Mouse (Mus musculus) limb, embryonic 12.5 days (tissue): ENCODE data around the gene Cenph. TPM values are rescaled to one million over a fixed set of nuclear protein-coding genes. Genes with fewer than 3 reads are reported as not detected.
A peak's percentile ranks its signal among the peaks of the same experiment; 100 is the strongest.
"Not testable (repeated sequence)": the region's sequence is repeated elsewhere in the genome, so short reads cannot be mapped to it uniquely, and the experiment has no call there.

ENCODE experiments used
- ATAC-seq: fragments of 200-750 bp; cut with Nextera tagmentation; 2 replicates; pipeline ENCODE4 v1.8.0; 2017; ENCODE audit warnings: low read depth, moderate TSS enrichment; ENCODE audit not compliant: insufficient number of reproducible peaks, insufficient read depth, low FRiP score, low TSS enrichment
- H3K27ac ChIP-seq: fragments of 300-500 bp; sonication (generic); 2 replicates; pipeline ENCODE4 v1.5.1; 2016; ENCODE audit warnings: mild to moderate bottlenecking, moderate library complexity
- H3K27me3 ChIP-seq: fragments of 300-500 bp; sonication (generic); 2 replicates; pipeline ENCODE4 v1.6.1; 2016; ENCODE audit warnings: mild to moderate bottlenecking, moderate library complexity
- H3K36me3 ChIP-seq: fragments of 300-500 bp; sonication (generic); 2 replicates; pipeline ENCODE4 v1.6.1; 2016; ENCODE audit warnings: mild to moderate bottlenecking, moderate library complexity
- H3K4me1 ChIP-seq: fragments of 300-500 bp; sonication (generic); replicated peaks from 2 replicates; pipeline ENCODE4 v1.6.1; 2016
- H3K4me2 ChIP-seq: fragments of 300-500 bp; sonication (generic); 2 replicates; pipeline ENCODE4 v1.6.1; 2016; ENCODE audit warnings: mild to moderate bottlenecking, moderate library complexity
- H3K4me3 ChIP-seq: fragments of 300-500 bp; sonication (generic); replicated peaks from 2 replicates; pipeline ENCODE4 v1.5.1; 2016; ENCODE audit warnings: mild to moderate bottlenecking
- H3K9ac ChIP-seq: fragments of 300-500 bp; sonication (generic); replicated peaks from 2 replicates; pipeline ENCODE4 v1.6.1; 2016; ENCODE audit warnings: mild to moderate bottlenecking, moderate library complexity
- H3K9me3 ChIP-seq: fragments of 300-500 bp; sonication (generic); 2 replicates; pipeline ENCODE4 v1.6.1; 2016; ENCODE audit warnings: mild to moderate bottlenecking, moderate library complexity
- WGBS: fragments of 180-500 bp; shearing (Covaris S2); methylation state at CpG from one replicate; pipeline ENCODE4 v1.1.7; 2016; 5-methylcytosine and 5-hydroxymethylcytosine counted together
- polyA plus RNA-seq: library from polyadenylated mRNA; unstranded; fragments of >200 nt; fragmentation: Nextera tagmentation; extraction: Ambion mirVana; gene quantifications from 2 replicates; pipeline ENCODE4 v1.2.1, GENCODE M21; 2016

The Cenph gene
- polyA plus RNA-seq, 1 experiment from 2014 or later: 60.7 TPM

DNA sequence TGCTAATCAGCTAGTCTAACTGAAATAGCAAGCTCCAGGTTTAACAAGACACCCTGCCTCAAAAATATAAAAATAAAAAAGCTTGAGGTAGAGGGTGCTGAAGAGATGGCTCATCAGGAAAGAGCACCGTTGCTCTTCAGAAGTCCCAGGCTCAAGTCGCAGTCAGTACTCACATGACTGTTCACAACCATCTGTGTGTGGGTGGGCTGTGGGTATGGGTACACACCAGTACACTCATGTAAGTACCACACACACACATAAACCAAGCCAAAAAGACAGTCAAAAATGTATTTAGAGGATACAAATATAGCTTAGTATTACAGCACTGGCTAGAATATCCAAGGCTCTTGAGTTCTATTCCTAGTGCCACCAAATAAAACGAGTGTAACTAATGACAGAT lies 29.6 kb downstream of the Cenph start:
- 83% methylated on average over 3 of the region's 3 CpGs for WGBS
- Histone ChIP-seq H3K9me3 (no peaks in the 10 kb centered on the region), H3K27me3 (no peaks in the 10 kb centered on the region), H3K27ac (no peak overlapping the region), H3K4me1 (peaks cover 4% of the 10 kb centered on the region), H3K4me3 (no peak overlapping the region), H3K4me2 (no peak overlapping the region), H3K9ac (no peak overlapping the region), H3K36me3 (no peaks in the 10 kb centered on the region)
- no peak for ATAC-seq

DNA sequence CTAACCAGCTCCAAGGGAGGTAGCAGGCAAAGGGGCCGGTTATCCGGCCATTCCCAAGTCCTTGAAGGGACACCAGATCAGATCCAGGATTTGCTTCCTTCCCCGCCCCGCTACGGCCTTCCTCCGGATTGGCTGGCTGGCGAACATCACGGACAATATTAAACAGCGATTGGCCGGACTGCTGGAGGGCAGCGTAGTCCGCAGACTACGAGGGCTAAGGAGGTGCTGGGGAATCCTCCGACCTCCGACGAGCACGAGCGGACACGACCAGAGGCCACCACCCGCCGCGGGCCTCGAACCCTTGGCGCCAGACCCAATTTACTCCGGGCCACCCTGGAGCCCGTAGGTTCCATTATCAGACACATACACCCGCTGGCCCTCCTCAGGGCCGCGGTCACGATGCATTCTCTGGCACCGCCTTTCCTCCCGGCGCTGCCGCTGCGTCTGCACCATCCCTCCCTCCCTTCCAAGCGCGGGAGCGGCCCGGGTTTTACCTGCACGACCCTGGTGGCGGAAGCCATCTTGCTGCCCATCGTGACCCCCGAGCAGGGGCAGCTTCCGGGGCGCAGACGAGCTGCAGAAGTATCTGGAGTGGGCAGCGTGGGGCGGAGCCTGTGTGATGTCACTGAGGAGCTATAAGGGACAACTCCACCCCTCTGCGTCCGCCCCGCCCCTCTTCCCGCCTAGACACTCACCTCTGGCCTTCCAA lies 31.5 kb downstream of the Cenph start, which contains the start of gene Mrps36:
Mrps36 (minus strand) TSS at position 624 of the 709 bp plus-strand sequence.
- ATAC-seq: peak; percentile 95
- H3K4me2 ChIP-seq: peak within 1 kb of the TSS; percentile 66
- peaks cover 4% of the 10 kb centered on the region for H3K4me1 ChIP-seq
- no peaks in the 10 kb centered on the region for H3K9me3 ChIP-seq
- peak within 1 kb of the TSS; percentile 66 for H3K4me3 ChIP-seq
- H3K27ac ChIP-seq: peak within 1 kb of the TSS; percentile 91
- peak within 1 kb of the TSS; percentile 73 for H3K9ac ChIP-seq
- H3K27me3 ChIP-seq: no peaks in the 10 kb centered on the region
- H3K36me3 ChIP-seq: peaks cover 5% of the 10 kb centered on the region; the same call in 1 of the 2 replicates
- under 1% methylated on average over 52 of the region's 52 CpGs for WGBS

- Histone ChIP-seq H3K36me3 (peaks cover 9% of the 10 kb centered on the region; the same call in 1 of the 2 replicates), H3K9me3 (no peaks in the 10 kb centered on the region), H3K4me3 (peak overlapping the region; percentile 66), H3K4me2 (peak overlapping the region; percentile 66), H3K27me3 (no peaks in the 10 kb centered on the region), H3K27ac (peak overlapping the region; percentile 91), H3K4me1 (peaks cover 4% of the 10 kb centered on the region), H3K9ac (peak overlapping the region; percentile 73; the same call in 1 of the 2 replicates)
- WGBS: 68% methylated on average over 11 of the region's 11 CpGs
- peak; percentile 5; the same call in 1 of the 2 replicates for ATAC-seq
These were observed 32.2 kb downstream of the Cenph start for GRCm38 (mm10) chr13:100743346-100744035.

- H3K4me2 ChIP-seq: no peak overlapping the region
- peaks cover 4% of the 10 kb centered on the region for H3K4me1 ChIP-seq
- peaks cover 14% of the 10 kb centered on the region for H3K36me3 ChIP-seq
- no peak overlapping the region for H3K9ac ChIP-seq
- no peaks in the 10 kb centered on the region for H3K9me3 ChIP-seq
- ATAC-seq: no peak
- WGBS: 89% methylated on average over 5 of the region's 5 CpGs
- H3K27me3 ChIP-seq: no peaks in the 10 kb centered on the region
- H3K27ac ChIP-seq: no peak overlapping the region
- H3K4me3 ChIP-seq: no peak overlapping the region
These were observed 32.9 kb downstream of the Cenph start for GRCm38 (mm10) chr13:100742831-100743230.

DNA sequence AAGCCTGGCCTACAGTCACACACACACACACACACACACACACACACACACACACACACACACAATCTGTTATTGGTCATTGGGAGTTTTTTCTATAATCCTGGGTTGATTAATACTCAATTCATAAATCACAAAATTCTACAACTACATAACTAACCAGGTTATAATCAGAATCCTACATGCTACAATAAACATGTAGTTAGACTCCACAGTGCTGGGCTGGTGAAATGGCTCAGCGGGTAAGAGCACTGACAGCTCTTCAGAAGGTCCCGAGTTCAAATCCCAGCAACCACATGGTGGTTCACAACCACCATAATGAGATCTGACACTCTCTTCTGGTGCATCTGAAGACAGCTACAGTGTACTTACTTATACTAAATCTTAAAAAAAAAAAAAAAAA lies 42.9 kb downstream of the Cenph start:
- no peak for ATAC-seq
- no peaks in the 10 kb centered on the region for H3K9me3 ChIP-seq
- H3K36me3 ChIP-seq: peaks cover 31% of the 10 kb centered on the region
- 93% methylated on average over 2 of the region's 2 CpGs for WGBS
- H3K4me1 ChIP-seq: peaks cover 10% of the 10 kb centered on the region
- 0 out of 2 replicates have a peak overlapping the region, but pooled peaks have one; percentile 12 for H3K9ac ChIP-seq
- no peaks in the 10 kb centered on the region for H3K27me3 ChIP-seq
- H3K4me2 ChIP-seq: no peak overlapping the region
- no peak overlapping the region for H3K4me3 ChIP-seq
- no peak overlapping the region for H3K27ac ChIP-seq

GRCm38 (mm10) chr13:100731462-100732046 lies 44.1 kb downstream of the Cenph start:
- WGBS: 87% methylated on average over 6 of the region's 6 CpGs
- Histone ChIP-seq H3K4me2 (peak overlapping the region; percentile 69), H3K36me3 (peaks cover 30% of the 10 kb centered on the region)
- H3K9me3 ChIP-seq, H3K4me1 ChIP-seq, ATAC-seq, H3K27me3 ChIP-seq, H3K4me3 ChIP-seq, H3K9ac ChIP-seq, H3K27ac ChIP-seq: not testable (repeated sequence)

DNA sequence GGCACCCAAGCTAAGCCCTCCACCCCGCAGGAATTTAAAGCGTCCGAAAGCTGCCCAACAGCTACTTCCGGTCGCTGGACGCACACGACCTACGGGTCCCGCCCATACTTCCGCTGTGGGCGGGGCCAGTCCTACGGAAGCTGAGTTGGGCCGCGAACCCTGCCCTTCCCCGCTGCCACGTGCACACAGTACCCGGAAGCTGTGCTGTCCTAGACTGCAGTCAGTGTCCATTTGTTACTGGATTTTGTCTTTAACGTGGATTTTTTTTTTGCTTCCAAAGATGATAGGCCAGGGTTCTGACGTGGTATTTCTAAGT lies 44.9 kb downstream of the Cenph start, which contains the start of gene Cdk7:
Cdk7 (minus strand) TSS at position 79 of the 316 bp plus-strand sequence.
- Histone ChIP-seq H3K4me2 (peak within 1 kb of the TSS; percentile 69), H3K4me3 (peak within 1 kb of the TSS; percentile 88), H3K9ac (peak within 1 kb of the TSS; percentile 91), H3K27me3 (no peaks in the 10 kb centered on the region), H3K9me3 (no peaks in the 10 kb centered on the region), H3K27ac (peak within 1 kb of the TSS; percentile 96), H3K36me3 (peaks cover 29% of the 10 kb centered on the region), H3K4me1 (peaks cover 10% of the 10 kb centered on the region)
- WGBS: under 1% methylated on average over 19 of the region's 19 CpGs
- ATAC-seq: peak; percentile 99

GRCm38 (mm10) chr13:100730153-100730860 lies 45.4 kb downstream of the Cenph start:
- H3K9me3 ChIP-seq: no peaks in the 10 kb centered on the region
- peak overlapping the region; percentile 91 for H3K9ac ChIP-seq
- H3K27ac ChIP-seq: peak overlapping the region; percentile 96
- H3K4me2 ChIP-seq: peak overlapping the region; percentile 69
- H3K4me1 ChIP-seq: peaks cover 10% of the 10 kb centered on the region
- H3K36me3 ChIP-seq: peaks cover 30% of the 10 kb centered on the region
- H3K4me3 ChIP-seq: peak overlapping the region; percentile 88
- H3K27me3 ChIP-seq: no peaks in the 10 kb centered on the region
- ATAC-seq: no peak; the same call in 1 of the 2 replicates
- WGBS: 2% methylated on average over 30 of the region's 30 CpGs

GRCm38 (mm10) chr13:100728530-100728929 lies 47.2 kb downstream of the Cenph start:
- 86% methylated on average over 4 of the region's 4 CpGs for whole genome bisulfite sequencing
- H3K9me3 ChIP-seq, H3K4me2 ChIP-seq, H3K9ac ChIP-seq, H3K27ac ChIP-seq, H3K27me3 ChIP-seq, H3K4me3 ChIP-seq, ATAC-seq, H3K4me1 ChIP-seq: not testable (repeated sequence)
- peaks cover 39% of the 10 kb centered on the region for H3K36me3 ChIP-seq

GRCm38 (mm10) chr13:100728086-100728485 lies 47.6 kb downstream of the Cenph start:
- H3K9ac ChIP-seq: no peak overlapping the region
- H3K4me2 ChIP-seq: no peak overlapping the region
- no peaks in the 10 kb centered on the region for H3K9me3 ChIP-seq
- peaks cover 43% of the 10 kb centered on the region for H3K36me3 ChIP-seq
- H3K27me3 ChIP-seq: no peaks in the 10 kb centered on the region
- WGBS: 94% methylated on average over 5 of the region's 5 CpGs
- no peak overlapping the region for H3K27ac ChIP-seq
- H3K4me1 ChIP-seq: peaks cover 10% of the 10 kb centered on the region
- ATAC-seq: no peak
- no peak overlapping the region for H3K4me3 ChIP-seq

GRCm38 (mm10) chr13:100725194-100725593 lies 50.5 kb downstream of the Cenph start:
- 89% methylated on average over 10 of the region's 10 CpGs for WGBS
- Histone ChIP-seq H3K36me3 (peaks cover 69% of the 10 kb centered on the region), H3K4me1 (peaks cover 10% of the 10 kb centered on the region), H3K27me3 (no peaks in the 10 kb centered on the region), H3K9ac (no peak overlapping the region), H3K4me3 (no peak overlapping the region), H3K9me3 (no peaks in the 10 kb centered on the region), H3K27ac (no peak overlapping the region), H3K4me2 (no peak overlapping the region)
- ATAC-seq: no peak
